Mouse (Mus musculus) 3134 (cell line): ENCODE results near the gene Tpcn2.

Source experiments
- DNase-seq: peaks from one replicate; pipeline ENCODE4 v3.0.0-alpha.2; 2011; ENCODE audit warnings: low spot score; ENCODE audit not compliant: insufficient read length; ENCODE audit errors: extremely low read depth

Gene Tpcn2

GRCm38 (mm10) chr7:145206056-145206610, 77.7 kb downstream of the Tpcn2 start:
- DNase-seq: peak; percentile 88

- DNase-seq: no peak
Observed at GRCm38 (mm10) chr7:145205363-145205902, 78.4 kb downstream of the Tpcn2 start.

- peak; percentile 78 for DNase-seq
Observed at GRCm38 (mm10) chr7:145199711-145200110, 84.1 kb downstream of the Tpcn2 start.

GRCm38 (mm10) chr7:145198223-145198714, 85.5 kb downstream of the Tpcn2 start:
- DNase-seq: peak; percentile 78

- no peak for DNase-seq
Observed at GRCm38 (mm10) chr7:145197711-145198110, 86.1 kb downstream of the Tpcn2 start.

GRCm38 (mm10) chr7:145197042-145197441, 86.8 kb downstream of the Tpcn2 start:
- peak; percentile 68 for DNase-seq

GRCm38 (mm10) chr7:145196340-145196739, 87.5 kb downstream of the Tpcn2 start:
- no peak for DNase-seq

GRCm38 (mm10) chr7:145195186-145195927, 88.5 kb downstream of the Tpcn2 start:
- peak; percentile 66 for DNase-seq

- DNase-seq: peak; percentile 64
Observed at GRCm38 (mm10) chr7:145194455-145195161, 89.2 kb downstream of the Tpcn2 start.

- no peak for DNase-seq
Observed at GRCm38 (mm10) chr7:145192836-145193235, 91.0 kb downstream of the Tpcn2 start.

- no peak for DNase-seq
Observed at GRCm38 (mm10) chr7:145190520-145190919, 93.3 kb downstream of the Tpcn2 start.

- DNase-seq: no peak
Observed at GRCm38 (mm10) chr7:145189342-145189741, 94.5 kb downstream of the Tpcn2 start.

GRCm38 (mm10) chr7:145187802-145188201, 96.0 kb downstream of the Tpcn2 start:
- DNase-seq: no peak

- no peak for DNase-seq
Observed at GRCm38 (mm10) chr7:145182388-145182787, 101.4 kb downstream of the Tpcn2 start.

- no peak for DNase-seq
Observed at GRCm38 (mm10) chr7:145181376-145182034, 102.3 kb downstream of the Tpcn2 start.

- DNase-seq: no peak
Observed at GRCm38 (mm10) chr7:145179691-145180091, 104.1 kb downstream of the Tpcn2 start.

- peak; percentile 52 for DNase-seq
Observed at GRCm38 (mm10) chr7:145176750-145177589, 106.8 kb downstream of the Tpcn2 start.

- no peak for DNase-seq
Observed at GRCm38 (mm10) chr7:145173563-145173962, 110.2 kb downstream of the Tpcn2 start.

GRCm38 (mm10) chr7:145173116-145173515, 110.7 kb downstream of the Tpcn2 start:
- no peak for DNase-seq

- DNase-seq: no peak
Observed at GRCm38 (mm10) chr7:145169703-145170102, 114.1 kb downstream of the Tpcn2 start.
